Mouse (Mus musculus): ENCODE measurements at regions not wholly inside any gene's neighbourhood (a gene's known extent, or its start where the extent isn't known, plus 50 kb on each side); places are given as distances from the start of the nearest gene placed in this dataset.

DNA sequence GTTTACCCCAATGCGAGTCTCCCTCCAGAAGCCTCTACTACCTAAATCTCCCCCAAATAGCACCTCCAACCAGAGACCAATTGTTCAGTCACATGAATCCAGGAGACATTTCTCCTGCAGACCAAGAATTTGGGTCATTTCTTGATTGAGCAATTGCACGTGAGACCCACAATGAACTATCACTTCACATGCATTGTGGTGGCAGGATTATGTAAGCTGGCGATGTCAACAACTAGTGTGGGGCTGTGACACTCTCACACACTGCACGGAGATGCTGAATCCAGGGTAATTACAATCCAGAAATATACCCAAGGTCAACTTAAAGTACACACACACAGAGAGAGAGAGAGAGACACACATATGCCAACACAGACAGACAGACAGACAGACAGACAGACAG is 148.5 kb upstream of the Dyrk2 start:
- TF ChIP-seq MAFK (IDR thresholded peaks at IDR 0.05; ENCODE audit: insufficient read depth, low read depth, low read length) (no peak), ZNF384 (IDR thresholded peaks at IDR 0.05; ENCODE audit: low read depth, low read length) (no peak), HCFC1 (IDR thresholded peaks at IDR 0.05; ENCODE audit: borderline replicate concordance, insufficient read depth, low read length) (no peak), ZC3H11A (IDR thresholded peaks at IDR 0.05; ENCODE audit: borderline replicate concordance, low read depth, low read length) (no peak), CHD2 (IDR thresholded peaks at IDR 0.05; ENCODE audit: low read depth, low read length) (no peak)

Measured in ES-E14 (cell line).